Mouse (Mus musculus): ENCODE results near the gene E130308A19Rik. TPM values are rescaled to one million over a fixed set of nuclear protein-coding genes. Genes with fewer than 3 reads are reported as not detected.

The E130308A19Rik gene
- polyA plus RNA-seq, 1 experiment from 2014 or later = 49.0 TPM

- Histone ChIP-seq H3K36me3 (ENCODE audit: control insufficient read depth, insufficient read depth, low read length) (peaks cover 3% of the 10 kb centered on the region; the same call in 1 of the 2 replicates), H3K4me3 (ENCODE audit: low read depth, low read length) (no peak overlapping the region), H3K27ac (ENCODE audit: low read depth, low read length) (no peak overlapping the region), H3K9me3 (ENCODE audit: control insufficient read depth, low read length) (no peaks in the 10 kb centered on the region), H3K4me2 (no peak overlapping the region), H3K27me3 (ENCODE audit: control insufficient read depth, insufficient read depth, low read length) (no peaks in the 10 kb centered on the region), H3K4me1 (ENCODE audit: control insufficient read depth, insufficient read depth, low read length) (peaks cover 3% of the 10 kb centered on the region; the same call in 1 of the 2 replicates), H3K9ac (ENCODE audit: low read length) (no peak overlapping the region)
- no peak for DNase-seq (ENCODE audit: low spot score, missing footprints)
- 68% methylated on average over 4 of the region's 4 CpGs for WGBS
- no peak for ATAC-seq (ENCODE audit: low FRiP score)
Observed at GRCm38 (mm10) chr4:59686716-59687115, 60.7 kb downstream of the E130308A19Rik start.

GRCm38 (mm10) chr4:59689055-59689454, 63.0 kb downstream of the E130308A19Rik start:
- Histone ChIP-seq H3K4me3 (ENCODE audit: low read depth, low read length) (no peak overlapping the region), H3K4me2 (no peak overlapping the region), H3K27me3 (ENCODE audit: control insufficient read depth, insufficient read depth, low read length) (no peaks in the 10 kb centered on the region), H3K9ac (ENCODE audit: low read length) (no peak overlapping the region), H3K9me3 (ENCODE audit: control insufficient read depth, low read length) (no peaks in the 10 kb centered on the region), H3K36me3 (ENCODE audit: control insufficient read depth, insufficient read depth, low read length) (peaks cover 3% of the 10 kb centered on the region; the same call in 1 of the 2 replicates), H3K4me1 (ENCODE audit: control insufficient read depth, insufficient read depth, low read length) (peaks cover 3% of the 10 kb centered on the region; the same call in 1 of the 2 replicates), H3K27ac (ENCODE audit: low read depth, low read length) (no peak overlapping the region)
- ATAC-seq (ENCODE audit: low FRiP score) (no peak), DNase-seq (ENCODE audit: low spot score, missing footprints) (no peak)
- WGBS = 84% methylated on average over 4 of the region's 4 CpGs

- Histone ChIP-seq H3K36me3 (ENCODE audit: control insufficient read depth, insufficient read depth, low read length) (peaks cover 3% of the 10 kb centered on the region; the same call in 1 of the 2 replicates), H3K9ac (ENCODE audit: low read length) (no peak overlapping the region), H3K27ac (ENCODE audit: low read depth, low read length) (no peak overlapping the region), H3K27me3 (ENCODE audit: control insufficient read depth, insufficient read depth, low read length) (no peaks in the 10 kb centered on the region), H3K4me3 (ENCODE audit: low read depth, low read length) (no peak overlapping the region), H3K4me2 (no peak overlapping the region), H3K4me1 (ENCODE audit: control insufficient read depth, insufficient read depth, low read length) (peaks cover 3% of the 10 kb centered on the region; the same call in 1 of the 2 replicates), H3K9me3 (ENCODE audit: control insufficient read depth, low read length) (no peaks in the 10 kb centered on the region)
- DNase-seq (ENCODE audit: low spot score, missing footprints) = no peak
- peak; percentile 67 for ATAC-seq (ENCODE audit: low FRiP score)
- WGBS = 36% methylated on average over 4 of the region's 4 CpGs
Observed at GRCm38 (mm10) chr4:59690145-59690544, 64.1 kb downstream of the E130308A19Rik start.

GRCm38 (mm10) chr4:59696846-59697245, 70.8 kb downstream of the E130308A19Rik start:
- ATAC-seq (ENCODE audit: low FRiP score) (no peak), DNase-seq (ENCODE audit: low spot score, missing footprints) (no peak)
- no peaks in the 10 kb centered on the region; the same call in 1 of the 2 replicates for H3K4me1 ChIP-seq (ENCODE audit: control insufficient read depth, insufficient read depth, low read length)
- H3K4me3 ChIP-seq (ENCODE audit: low read depth, low read length) = no peak overlapping the region
- no peaks in the 10 kb centered on the region for H3K9me3 ChIP-seq (ENCODE audit: control insufficient read depth, low read length)
- H3K27me3 ChIP-seq (ENCODE audit: control insufficient read depth, insufficient read depth, low read length) = no peaks in the 10 kb centered on the region
- 85% methylated on average over 3 of the region's 3 CpGs for WGBS
- no peak overlapping the region for H3K4me2 ChIP-seq
- H3K36me3 ChIP-seq (ENCODE audit: control insufficient read depth, insufficient read depth, low read length) = no peaks in the 10 kb centered on the region
- H3K9ac ChIP-seq (ENCODE audit: low read length) = no peak overlapping the region
- H3K27ac ChIP-seq (ENCODE audit: low read depth, low read length) = no peak overlapping the region

GRCm38 (mm10) chr4:59697869-59698268, 71.9 kb downstream of the E130308A19Rik start:
- Histone ChIP-seq H3K9me3 (ENCODE audit: control insufficient read depth, low read length) (no peaks in the 10 kb centered on the region), H3K9ac (ENCODE audit: low read length) (no peak overlapping the region), H3K27me3 (ENCODE audit: control insufficient read depth, insufficient read depth, low read length) (no peaks in the 10 kb centered on the region), H3K4me2 (no peak overlapping the region), H3K36me3 (ENCODE audit: control insufficient read depth, insufficient read depth, low read length) (no peaks in the 10 kb centered on the region), H3K4me1 (ENCODE audit: control insufficient read depth, insufficient read depth, low read length) (no peaks in the 10 kb centered on the region; the same call in 1 of the 2 replicates), H3K4me3 (ENCODE audit: low read depth, low read length) (no peak overlapping the region), H3K27ac (ENCODE audit: low read depth, low read length) (no peak overlapping the region)
- ATAC-seq (ENCODE audit: low FRiP score) = no peak
- DNase-seq (ENCODE audit: low spot score, missing footprints) = no peak
- 57% methylated on average over 3 of the region's 3 CpGs for WGBS

- WGBS = 93% methylated on average over 4 of the region's 4 CpGs
Observed at GRCm38 (mm10) chr4:59699014-59699792, 73.2 kb downstream of the E130308A19Rik start.

DNA sequence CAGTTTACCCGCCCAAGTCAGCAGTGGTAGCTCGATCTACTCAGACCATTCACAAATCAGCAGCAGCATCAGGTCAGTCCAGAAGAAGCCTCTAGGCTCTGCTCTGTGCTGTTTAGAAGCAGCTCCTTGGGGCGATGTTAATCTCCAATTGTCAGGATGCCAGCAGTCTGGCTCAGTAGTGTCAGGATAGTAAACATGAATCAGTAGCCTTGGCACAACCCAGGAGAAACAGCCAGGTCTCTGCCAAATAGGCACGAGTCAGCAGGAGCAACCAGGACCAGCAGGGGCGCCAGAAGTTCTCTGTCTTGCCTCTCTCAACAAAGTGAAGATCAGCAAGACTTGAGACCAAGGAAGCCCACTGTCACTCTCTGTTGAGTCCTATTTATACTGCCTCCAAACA, 83.3 kb downstream of the E130308A19Rik start:
- no peaks in the 10 kb centered on the region; the same call in 1 of the 2 replicates for H3K4me1 ChIP-seq (ENCODE audit: control insufficient read depth, insufficient read depth, low read length)
- no peaks in the 10 kb centered on the region for H3K27me3 ChIP-seq (ENCODE audit: control insufficient read depth, insufficient read depth, low read length)
- H3K9ac ChIP-seq (ENCODE audit: low read length) = no peak overlapping the region
- H3K27ac ChIP-seq (ENCODE audit: low read depth, low read length) = no peak overlapping the region
- 96% methylated on average over 5 of the region's 5 CpGs for WGBS
- H3K4me2 ChIP-seq = no peak overlapping the region
- DNase-seq (ENCODE audit: low spot score, missing footprints) = no peak
- H3K4me3 ChIP-seq (ENCODE audit: low read depth, low read length) = no peak overlapping the region
- H3K36me3 ChIP-seq (ENCODE audit: control insufficient read depth, insufficient read depth, low read length) = no peaks in the 10 kb centered on the region
- no peak for ATAC-seq (ENCODE audit: low FRiP score)
- no peaks in the 10 kb centered on the region for H3K9me3 ChIP-seq (ENCODE audit: control insufficient read depth, low read length)

More at GRCm38 (mm10) chr4:59699014-59699792, 73.2 kb downstream of the E130308A19Rik start:
- Histone ChIP-seq H3K9me3 (ENCODE audit: control insufficient read depth, low read length) (no peaks in the 10 kb centered on the region), H3K27me3 (ENCODE audit: control insufficient read depth, insufficient read depth, low read length) (no peaks in the 10 kb centered on the region), H3K9ac (ENCODE audit: low read length) (no peak overlapping the region), H3K4me2 (no peak overlapping the region), H3K27ac (ENCODE audit: low read depth, low read length) (no peak overlapping the region), H3K4me1 (ENCODE audit: control insufficient read depth, insufficient read depth, low read length) (no peaks in the 10 kb centered on the region; the same call in 1 of the 2 replicates), H3K36me3 (ENCODE audit: control insufficient read depth, insufficient read depth, low read length) (no peaks in the 10 kb centered on the region), H3K4me3 (ENCODE audit: low read depth, low read length) (no peak overlapping the region)
- no peak for DNase-seq (ENCODE audit: low spot score, missing footprints)
- no peak for ATAC-seq (ENCODE audit: low FRiP score)

DNA sequence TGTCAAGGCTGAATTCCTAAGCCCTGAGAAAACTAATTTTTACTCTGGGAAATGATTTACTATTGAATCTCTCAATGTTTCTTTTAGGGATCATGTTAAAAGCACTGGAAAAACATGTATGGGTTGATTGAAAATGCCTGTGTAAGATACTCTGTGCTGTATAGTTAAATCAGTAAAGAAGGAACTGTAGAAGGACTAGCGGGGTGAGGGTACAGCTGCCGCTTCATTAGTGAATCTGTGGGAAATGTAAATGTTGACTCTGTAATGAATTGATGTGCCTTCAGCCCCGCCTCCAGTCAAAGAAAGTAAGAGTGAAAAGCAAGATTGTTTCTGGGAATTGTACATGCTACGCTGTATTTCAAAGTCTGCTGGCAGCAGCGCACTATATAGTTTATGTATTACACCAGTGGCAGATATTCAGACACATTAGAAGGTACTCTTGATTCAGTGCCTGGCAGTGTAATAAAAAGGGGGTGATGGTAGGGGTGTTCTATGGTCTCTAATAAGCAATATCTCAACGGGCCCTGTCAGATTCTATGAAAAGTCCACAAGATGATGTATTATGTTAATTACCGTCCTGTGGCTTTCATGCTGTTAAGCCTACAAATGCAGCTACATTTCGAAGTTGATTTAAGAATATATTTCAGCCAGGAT, 84.9 kb downstream of the E130308A19Rik start:
- H3K4me2 ChIP-seq = no peak overlapping the region
- ATAC-seq (ENCODE audit: low FRiP score) = peak; percentile 71; the same call in 1 of the 2 replicates
- peaks cover 10% of the 10 kb centered on the region for H3K4me1 ChIP-seq (ENCODE audit: control insufficient read depth, insufficient read depth, low read length)
- H3K9me3 ChIP-seq (ENCODE audit: control insufficient read depth, low read length) = no peaks in the 10 kb centered on the region
- DNase-seq (ENCODE audit: low spot score, missing footprints) = no peak
- H3K9ac ChIP-seq (ENCODE audit: low read length) = no peak overlapping the region
- H3K27ac ChIP-seq (ENCODE audit: low read depth, low read length) = no peak overlapping the region
- WGBS = 79% methylated on average over 8 of the region's 8 CpGs
- H3K27me3 ChIP-seq (ENCODE audit: control insufficient read depth, insufficient read depth, low read length) = no peaks in the 10 kb centered on the region
- no peaks in the 10 kb centered on the region for H3K36me3 ChIP-seq (ENCODE audit: control insufficient read depth, insufficient read depth, low read length)
- no peak overlapping the region for H3K4me3 ChIP-seq (ENCODE audit: low read depth, low read length)

DNA sequence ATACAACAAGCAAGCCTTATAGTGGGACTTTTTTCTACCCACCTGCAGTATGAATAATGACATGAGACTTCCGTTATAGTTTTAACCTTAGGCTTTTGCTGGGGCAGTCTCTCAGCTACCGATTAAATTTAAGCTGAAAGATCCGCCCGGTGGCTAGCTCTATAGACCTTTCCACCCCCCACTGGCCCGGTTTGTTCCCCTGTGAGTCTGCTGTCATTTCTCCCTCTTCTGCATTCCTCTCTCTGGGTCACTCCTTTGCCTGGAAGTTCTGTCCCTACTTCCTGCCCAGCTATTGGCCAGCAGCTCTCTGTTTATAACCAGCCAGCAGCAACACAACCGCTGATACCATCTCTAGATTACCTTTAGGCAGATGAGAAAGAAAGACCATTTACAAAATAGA, 86.4 kb downstream of the E130308A19Rik start:
- no peak for ATAC-seq (ENCODE audit: low FRiP score)
- DNase-seq (ENCODE audit: low spot score, missing footprints) = no peak

More for the DNA sequence above, 86.4 kb downstream of the E130308A19Rik start:
- Histone ChIP-seq H3K36me3 (ENCODE audit: control insufficient read depth, insufficient read depth, low read length) (no peaks in the 10 kb centered on the region), H3K4me3 (ENCODE audit: low read depth, low read length) (no peak overlapping the region), H3K9ac (ENCODE audit: low read length) (no peak overlapping the region), H3K27me3 (ENCODE audit: control insufficient read depth, insufficient read depth, low read length) (no peaks in the 10 kb centered on the region), H3K4me2 (no peak overlapping the region), H3K27ac (ENCODE audit: low read depth, low read length) (no peak overlapping the region), H3K4me1 (ENCODE audit: control insufficient read depth, insufficient read depth, low read length) (peaks cover 12% of the 10 kb centered on the region), H3K9me3 (ENCODE audit: control insufficient read depth, low read length) (no peaks in the 10 kb centered on the region)
- WGBS = 55% methylated on average over 6 of the region's 6 CpGs

All from midbrain, embryonic 11.5 days (tissue).